Mouse (Mus musculus) G1E-ER4 (cell line): ENCODE data around the gene Urah. TPM values are rescaled to one million over a fixed set of nuclear protein-coding genes. Genes with fewer than 3 reads are reported as not detected.

Experiments
- GATA1 ChIP-seq: IDR thresholded peaks from one replicate; pipeline ENCODE4 v1.8.0; 2012; ENCODE audit warnings: low read length, inconsistent platforms
- polyA plus RNA-seq: library from polyadenylated mRNA; stranded (reverse); fragments of >175 nt; gene quantifications from 2 replicates; pipeline ENCODE4 v1.2.3, GENCODE M21; 2012

The Urah gene
- not detected in 2 replicates for polyA plus RNA-seq

DNA sequence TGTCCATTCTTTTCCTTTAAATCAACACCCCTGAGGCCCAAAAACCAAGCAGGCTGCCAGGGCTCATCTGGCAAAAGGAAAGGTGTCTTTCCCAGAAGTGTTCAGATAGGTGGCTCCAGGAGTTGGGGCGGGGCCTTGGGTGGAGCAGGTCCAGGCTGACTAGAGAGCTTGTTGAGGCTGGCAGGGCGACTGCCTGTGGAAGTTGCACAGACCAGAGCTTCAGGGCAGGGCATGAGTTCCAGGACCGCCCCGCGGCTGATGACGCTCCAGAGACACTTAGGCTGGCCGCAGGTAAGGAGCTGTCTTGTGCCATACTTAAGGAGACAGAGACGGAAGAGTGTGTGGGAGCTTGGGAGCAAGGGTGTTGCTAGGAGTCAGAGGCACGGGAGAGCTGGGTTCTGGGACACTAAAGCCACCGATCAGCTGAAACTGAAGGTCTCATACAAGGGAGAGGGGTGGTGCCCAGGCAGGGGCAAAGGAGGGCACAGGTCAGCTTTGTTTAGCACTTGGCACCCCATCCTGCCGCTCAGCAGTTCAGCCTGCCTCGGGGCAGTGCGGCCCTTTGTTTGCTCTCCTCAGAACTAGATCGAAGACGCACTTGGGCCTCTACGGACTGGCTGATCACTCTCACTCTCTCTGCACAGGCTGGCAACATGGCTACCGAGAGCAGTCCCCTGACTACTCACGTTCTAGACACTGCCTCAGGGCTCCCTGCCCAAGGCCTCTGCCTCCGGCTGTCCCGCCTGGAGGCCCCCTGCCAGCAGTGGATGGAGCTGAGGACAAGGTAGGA lies at the start of gene Urah:
TSS of gene Urah (plus strand) at position 51 of the 790 bp plus-strand sequence.
- TF ChIP-seq GATA1 = no peak

DNA sequence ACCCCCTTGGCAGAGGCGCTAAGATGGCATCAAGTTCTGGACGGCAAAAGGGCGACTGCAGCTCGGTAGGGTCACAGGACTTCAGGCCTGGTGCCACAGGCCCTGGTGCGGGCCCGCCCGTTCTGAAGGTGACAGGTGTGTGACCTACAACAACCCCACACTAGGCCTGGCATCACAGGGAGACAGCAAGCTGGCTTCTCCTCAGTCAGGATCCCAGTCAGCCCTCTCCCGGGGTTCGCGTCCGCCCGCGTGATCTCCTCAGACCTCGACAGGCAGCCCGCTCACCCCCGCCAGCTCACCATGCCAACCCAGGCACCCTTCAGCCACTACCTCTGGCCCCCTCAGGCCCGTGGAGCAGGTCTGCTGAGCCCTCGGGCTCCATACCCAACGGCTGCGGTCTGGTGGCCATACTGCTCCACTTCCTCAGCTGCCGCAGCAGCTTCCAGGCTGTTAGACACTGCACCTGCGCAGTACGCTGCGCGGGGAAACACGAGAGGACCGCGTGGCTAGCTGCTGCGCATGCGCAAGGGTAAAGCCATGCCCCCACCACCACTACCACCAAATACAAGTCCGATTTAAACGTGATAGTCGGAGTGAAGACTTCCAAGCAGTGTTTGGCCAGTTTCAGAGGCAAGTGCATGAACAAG lies 47.3 kb upstream of the Urah start, which contains the start of gene Syce1:
TSS of gene Syce1 (minus strand) at position 447 of the 647 bp plus-strand sequence.
- TF ChIP-seq GATA1 = no peak

DNA sequence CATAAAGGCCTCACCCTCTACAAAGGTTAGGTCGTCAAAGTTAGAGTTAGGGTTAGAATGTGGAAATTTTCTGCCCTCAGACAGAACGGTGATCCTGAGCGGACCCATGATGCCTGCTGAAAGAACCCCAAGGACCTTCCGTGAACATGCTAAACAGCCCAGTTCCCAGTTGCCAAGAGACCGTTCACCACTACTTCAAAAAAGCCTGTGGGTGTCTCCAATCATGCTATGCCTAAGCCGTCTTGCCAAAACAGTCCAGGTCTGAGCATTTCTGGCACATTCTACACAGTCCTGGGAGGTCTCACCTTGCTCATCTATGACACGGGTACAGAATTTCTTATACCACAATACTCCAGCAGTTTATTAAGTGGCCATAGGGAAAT lies 46.8 kb upstream of the Urah start:
- TF ChIP-seq GATA1 = no peak

DNA sequence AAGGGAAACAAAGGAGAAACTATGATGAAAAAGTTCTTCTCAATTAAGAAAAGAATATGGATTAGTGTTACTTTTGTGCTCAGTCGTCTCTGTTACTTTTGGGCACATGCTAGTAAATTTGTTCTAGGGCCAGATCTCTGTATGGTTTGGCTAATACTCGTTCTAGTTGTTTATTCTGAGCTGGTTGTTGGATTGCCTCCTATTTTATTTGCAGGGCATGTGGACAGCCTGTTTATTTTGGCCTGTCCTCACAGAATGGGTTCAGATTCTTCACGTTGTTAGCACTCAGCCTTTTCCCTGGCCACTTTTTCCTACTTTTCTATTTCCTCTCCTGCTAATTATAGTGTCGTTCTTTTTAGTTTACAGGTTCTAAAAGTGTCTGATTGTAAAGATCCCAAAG lies 41.3 kb upstream of the Urah start:
- TF ChIP-seq GATA1 = no peak

DNA sequence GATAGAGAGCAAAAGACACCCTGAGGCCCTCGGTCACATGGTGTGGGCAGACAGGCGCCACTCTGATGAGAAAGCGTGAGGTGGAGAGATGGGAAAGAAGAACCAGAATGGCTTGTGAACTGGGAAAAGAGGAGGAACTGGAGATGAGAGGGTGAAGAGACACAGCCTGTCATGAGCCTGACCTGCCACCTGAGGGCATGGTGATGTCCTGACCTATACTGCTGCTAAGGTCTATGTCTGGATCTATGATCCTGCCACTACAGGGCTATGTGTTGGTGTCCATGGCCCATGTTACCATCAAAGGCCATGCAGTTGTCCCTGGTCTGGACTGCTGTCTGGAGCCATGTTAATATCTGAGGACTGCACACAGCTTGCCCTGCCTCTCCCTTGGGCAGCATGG lies 37.2 kb upstream of the Urah start:
- no peak for TF ChIP-seq GATA1

DNA sequence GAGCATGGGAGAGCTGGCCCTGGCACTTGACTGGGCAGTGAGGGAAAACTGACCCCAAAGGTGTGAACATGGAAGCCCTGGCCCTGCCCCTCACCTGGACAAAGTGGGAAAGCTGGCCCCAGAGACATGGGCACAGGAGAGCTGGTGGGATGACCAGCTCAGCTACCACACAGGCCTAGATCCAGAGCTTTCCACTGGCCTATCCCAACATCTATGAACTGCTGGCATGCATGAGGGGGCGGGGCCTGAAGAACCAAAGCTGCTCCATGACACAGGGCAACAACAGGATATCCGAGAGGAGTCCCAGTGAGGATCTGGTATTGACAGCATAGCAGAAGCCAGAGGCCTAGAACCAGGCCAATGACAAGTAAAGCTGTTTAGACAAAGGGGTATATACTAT lies 36.6 kb upstream of the Urah start:
- no peak for TF ChIP-seq GATA1

DNA sequence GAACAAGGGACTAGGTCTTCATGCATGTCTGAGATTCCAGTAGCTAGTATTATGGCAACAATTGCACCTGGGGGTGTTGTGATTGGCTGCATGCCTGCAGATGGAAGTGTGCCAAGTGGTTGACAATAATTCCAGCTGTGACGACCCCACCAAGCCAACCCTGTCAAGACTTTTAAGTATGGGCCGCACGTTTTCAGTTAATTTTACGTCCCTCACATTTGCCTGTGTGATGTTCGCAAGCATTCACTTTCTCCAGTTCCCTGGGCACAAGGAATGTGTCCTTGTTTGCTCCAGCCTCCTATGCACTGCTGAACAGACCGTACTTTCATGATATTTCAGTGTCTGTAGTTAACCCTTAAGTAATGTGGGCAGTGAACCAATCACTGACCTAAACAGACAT lies 32.2 kb upstream of the Urah start:
- no peak for TF ChIP-seq GATA1

DNA sequence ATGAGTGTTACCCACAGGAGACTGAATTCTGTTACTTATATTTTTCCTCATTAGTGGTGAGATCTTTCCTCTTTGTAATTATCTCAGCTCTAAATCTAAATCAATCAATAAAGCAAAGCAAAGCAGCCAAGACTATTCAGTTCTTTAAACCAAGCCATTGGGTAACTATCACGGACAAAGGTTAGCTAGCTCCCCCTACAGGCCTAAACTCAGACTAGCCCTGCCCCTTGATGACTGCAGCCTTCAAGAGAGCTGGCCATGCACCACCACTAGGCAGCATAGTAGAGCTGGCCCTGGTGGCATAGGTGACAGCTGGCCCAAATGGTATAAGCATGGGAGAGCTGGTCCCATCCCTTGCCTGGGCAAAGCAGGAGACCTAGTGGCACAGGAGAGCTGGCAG lies 29.1 kb upstream of the Urah start:
- no peak for TF ChIP-seq GATA1

DNA sequence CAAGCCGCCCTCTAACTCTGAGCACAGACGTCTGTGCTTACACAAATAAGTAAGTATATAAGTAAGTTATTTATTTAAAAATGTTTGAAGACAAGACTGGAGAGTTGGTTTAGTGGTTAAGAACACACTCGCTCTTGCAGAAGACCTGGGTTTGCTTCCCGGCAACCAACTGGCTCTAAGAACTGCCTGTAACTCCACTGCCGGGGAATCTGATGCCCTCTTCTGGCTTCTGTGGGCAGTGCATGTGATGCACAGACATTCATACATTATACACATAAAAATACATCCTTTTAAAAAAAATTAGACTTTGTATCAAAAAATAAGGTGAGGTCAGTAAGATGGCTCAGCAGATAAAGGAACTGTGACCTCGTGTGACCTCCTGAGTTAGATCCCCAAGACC lies 24.3 kb upstream of the Urah start:
- no peak for TF ChIP-seq GATA1

DNA sequence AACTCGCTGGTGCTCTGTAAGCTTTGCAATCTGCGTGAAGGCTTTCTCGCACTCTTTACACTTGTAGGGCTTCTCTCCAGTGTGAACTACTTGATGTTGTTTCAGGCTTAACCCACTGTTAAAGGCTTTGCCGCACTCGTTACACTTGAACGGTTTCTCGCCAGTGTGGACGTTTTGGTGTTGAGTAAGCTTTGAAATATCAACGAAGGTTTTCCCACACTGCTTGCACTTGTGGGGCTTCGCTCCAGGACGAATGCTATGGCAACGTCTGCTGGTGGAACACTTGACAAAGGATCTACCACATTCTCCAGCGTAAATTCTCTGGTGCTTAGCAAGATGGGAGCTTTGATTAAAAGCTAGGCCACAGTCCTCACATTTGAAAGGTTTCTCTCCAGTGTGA lies 23.1 kb upstream of the Urah start:
- no peak for TF ChIP-seq GATA1

DNA sequence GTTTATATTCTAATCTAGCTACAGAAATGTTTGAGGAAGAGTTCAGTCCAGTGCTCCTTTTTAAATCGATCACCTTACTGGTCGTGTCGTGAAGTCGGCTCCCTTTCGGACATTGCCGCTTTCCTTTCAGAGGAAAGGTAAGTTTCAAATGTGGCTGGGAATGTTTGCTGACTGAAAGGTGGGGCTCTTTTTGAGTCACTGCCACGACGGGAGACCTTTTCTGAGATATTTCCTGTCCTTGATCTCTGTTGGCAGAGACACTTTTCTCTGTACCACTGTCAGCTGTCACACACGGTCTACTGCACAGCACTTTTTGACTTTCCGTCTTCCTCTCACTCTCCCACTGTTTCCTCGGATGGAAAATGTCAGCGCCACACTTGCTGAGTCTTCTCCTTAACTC lies 22.0 kb upstream of the Urah start:
- no peak for TF ChIP-seq GATA1

DNA sequence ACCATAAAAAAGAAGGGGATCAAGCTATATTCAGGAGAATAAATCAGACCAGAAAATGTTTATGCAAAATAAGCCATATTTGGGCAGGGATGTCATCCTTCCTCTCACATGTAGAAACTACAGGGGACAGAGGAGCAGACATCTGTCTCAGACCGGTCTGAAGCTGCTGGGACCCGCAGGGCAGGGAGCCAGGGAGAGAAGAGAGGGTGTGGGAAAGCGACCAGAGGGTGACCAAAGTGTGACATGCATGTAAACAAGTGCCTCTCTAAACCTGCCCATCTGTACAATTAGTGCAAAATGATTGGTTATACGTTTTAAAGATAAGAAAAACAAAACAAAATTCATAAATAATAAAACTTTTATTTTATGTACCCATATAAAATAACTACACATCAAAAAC lies 14.6 kb upstream of the Urah start:
- no peak for TF ChIP-seq GATA1

DNA sequence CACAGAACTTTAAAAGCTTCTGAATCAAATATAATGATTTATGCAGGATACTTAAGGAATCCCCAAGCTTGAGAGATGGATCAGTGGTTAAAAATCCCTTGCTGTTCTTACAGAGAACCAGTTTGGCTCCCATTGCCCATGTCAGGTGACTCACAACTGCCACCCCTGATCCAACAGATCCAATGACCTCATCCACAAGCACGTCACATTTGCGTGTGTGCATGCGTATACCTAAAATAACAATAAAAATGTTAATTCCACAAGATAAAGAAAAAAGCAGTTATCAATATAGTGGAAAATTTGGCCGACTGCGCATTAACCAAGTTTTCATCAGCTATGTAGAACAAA lies 13.5 kb upstream of the Urah start:
- no peak for TF ChIP-seq GATA1

DNA sequence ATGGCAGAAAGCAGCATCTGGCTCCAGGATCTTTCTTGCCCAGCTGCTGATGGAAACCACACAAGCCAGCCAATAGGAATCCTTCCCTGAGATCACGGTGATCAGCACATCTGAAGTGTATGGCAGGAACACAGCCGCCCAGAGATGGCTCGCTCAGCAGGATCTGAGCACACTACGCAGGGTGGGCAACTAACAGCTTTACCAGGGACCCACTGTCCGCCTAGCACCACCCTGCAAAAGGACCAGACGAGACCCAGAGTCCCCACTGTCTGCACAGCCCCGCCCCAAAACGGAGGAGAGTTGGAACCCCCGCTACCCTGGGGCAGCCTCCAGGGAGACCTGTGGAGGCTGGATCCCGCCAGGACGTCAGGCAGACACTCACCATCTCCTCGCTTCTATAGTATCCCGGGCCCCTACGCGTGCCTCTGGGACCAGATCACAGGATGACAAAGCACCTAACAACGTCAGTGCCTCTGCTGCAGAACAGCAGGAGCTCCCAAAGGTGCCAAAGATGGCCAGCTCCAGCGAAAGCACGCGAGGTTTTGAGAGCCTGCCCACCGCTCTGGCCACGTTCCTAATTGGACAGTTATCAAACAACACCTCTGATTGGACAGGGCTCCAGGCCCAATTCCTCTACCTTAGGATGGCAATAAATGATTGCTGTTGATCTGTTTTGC lies 13.0 kb upstream of the Urah start, which contains the start of gene Zfp941:
TSS of gene Zfp941 (minus strand) at position 526 of the 677 bp plus-strand sequence.
- TF ChIP-seq GATA1 = no peak

DNA sequence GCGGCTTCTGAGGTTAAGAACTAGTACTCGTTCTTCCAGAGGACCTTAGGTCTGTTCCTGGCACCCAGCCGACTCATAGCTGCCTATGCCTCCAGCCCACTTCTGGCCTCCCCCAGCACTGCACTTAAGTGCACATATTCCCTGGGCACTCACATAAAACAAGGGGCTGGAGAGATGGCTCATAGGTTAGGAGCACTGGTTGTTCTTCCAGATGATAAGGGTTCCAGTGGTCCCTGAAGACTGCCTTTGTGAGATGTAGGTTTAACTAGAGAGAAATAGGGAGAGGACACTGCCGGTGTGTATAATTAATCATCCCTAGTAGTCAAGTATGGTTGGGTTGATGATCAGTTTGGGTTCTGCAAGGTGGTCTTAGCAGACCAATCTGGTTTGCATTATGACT lies 12.1 kb upstream of the Urah start:
- TF ChIP-seq GATA1 = no peak

DNA sequence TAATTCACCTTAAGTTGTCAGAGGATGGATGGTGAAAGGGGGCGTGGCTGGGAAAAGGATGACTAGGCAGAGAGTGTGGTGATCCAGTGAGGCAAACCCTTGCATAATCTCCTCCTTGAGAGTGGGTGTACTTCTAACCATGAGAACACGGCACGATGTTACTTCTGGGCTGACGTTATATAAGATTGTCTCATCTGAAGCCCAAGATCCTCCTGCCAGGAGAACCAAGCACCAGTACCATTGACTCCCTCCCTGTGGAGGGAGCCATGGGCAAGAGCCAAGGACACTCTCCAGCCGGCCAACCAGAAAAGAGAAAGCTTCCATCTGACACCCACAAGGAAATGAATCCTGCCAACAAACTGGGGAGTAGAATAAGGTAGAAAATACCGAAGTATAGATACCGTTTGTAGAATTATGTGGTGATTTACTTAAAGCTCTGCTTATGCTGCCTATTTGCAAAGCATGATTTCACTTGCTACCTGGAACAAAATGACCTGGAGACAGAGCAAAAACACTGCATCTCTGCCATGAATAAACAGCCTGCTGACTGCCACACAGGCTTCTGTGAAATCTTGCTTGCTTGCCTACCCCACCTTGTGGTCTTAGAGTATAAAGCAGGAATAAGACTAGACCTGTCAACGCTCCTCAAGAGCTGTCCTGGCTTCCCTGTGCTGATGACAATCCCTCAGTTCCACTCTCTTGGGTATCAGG lies 6.5 kb upstream of the Urah start:
- TF ChIP-seq GATA1 = no peak
